Mouse (Mus musculus) c-Kit-negative CD71-positive TER-119-positive erythroid progenitor cells, embryonic 14.5 days (primary cell): ENCODE measurements around the gene Prkg1.

ENCODE experiments used
- DNase-seq: peaks from one replicate; pipeline ENCODE4 v3.0.0-alpha.2; 2013; ENCODE audit warnings: low read depth, low spot score

The Prkg1 gene

GRCm38 (mm10) chr19:30890377-30890776 lies 874.5 kb downstream of the Prkg1 start:
- no peak for DNase-seq

- no peak for DNase-seq
Measured at GRCm38 (mm10) chr19:30889851-30890250, 875.0 kb downstream of the Prkg1 start.

- DNase-seq = no peak
Measured at GRCm38 (mm10) chr19:30861441-30861840, 903.4 kb downstream of the Prkg1 start.

- DNase-seq = no peak
Measured at GRCm38 (mm10) chr19:30851023-30851422, 913.8 kb downstream of the Prkg1 start.

GRCm38 (mm10) chr19:30844916-30845315 lies 919.9 kb downstream of the Prkg1 start:
- no peak for DNase-seq

- no peak for DNase-seq
Measured at GRCm38 (mm10) chr19:30843637-30844036, 921.2 kb downstream of the Prkg1 start.

- DNase-seq = no peak
Measured at GRCm38 (mm10) chr19:30843052-30843564, 921.7 kb downstream of the Prkg1 start.

GRCm38 (mm10) chr19:30842640-30843039 lies 922.2 kb downstream of the Prkg1 start:
- no peak for DNase-seq

- DNase-seq = no peak
Measured at GRCm38 (mm10) chr19:30833045-30833651, 931.7 kb downstream of the Prkg1 start.

- no peak for DNase-seq
Measured at GRCm38 (mm10) chr19:30829231-30829775, 935.5 kb downstream of the Prkg1 start.

- no peak for DNase-seq
Measured at GRCm38 (mm10) chr19:30827820-30828219, 937.0 kb downstream of the Prkg1 start.

GRCm38 (mm10) chr19:30826106-30826505 lies 938.7 kb downstream of the Prkg1 start:
- DNase-seq = no peak

- no peak for DNase-seq
Measured at GRCm38 (mm10) chr19:30815661-30816060, 949.2 kb downstream of the Prkg1 start.

- no peak for DNase-seq
Measured at GRCm38 (mm10) chr19:30806265-30806664, 958.6 kb downstream of the Prkg1 start.

- no peak for DNase-seq
Measured at GRCm38 (mm10) chr19:30780803-30781202, 984.0 kb downstream of the Prkg1 start.

- no peak for DNase-seq
Measured at GRCm38 (mm10) chr19:30768316-30768715, 996.5 kb downstream of the Prkg1 start.

- DNase-seq = no peak
Measured at GRCm38 (mm10) chr19:30744426-30744825, 1020.4 kb downstream of the Prkg1 start.

- no peak for DNase-seq
Measured at GRCm38 (mm10) chr19:30699130-30699529, 1065.7 kb downstream of the Prkg1 start.

GRCm38 (mm10) chr19:30691258-30691657 lies 1073.6 kb downstream of the Prkg1 start:
- DNase-seq = no peak

- DNase-seq = no peak
Measured at GRCm38 (mm10) chr19:30690691-30691090, 1074.1 kb downstream of the Prkg1 start.

- no peak for DNase-seq
Measured at GRCm38 (mm10) chr19:30687942-30688341, 1076.9 kb downstream of the Prkg1 start.

GRCm38 (mm10) chr19:30676308-30676707 lies 1088.5 kb downstream of the Prkg1 start:
- DNase-seq = no peak

GRCm38 (mm10) chr19:30664269-30664668 lies 1100.6 kb downstream of the Prkg1 start:
- no peak for DNase-seq
